Mouse (Mus musculus) heart, postnatal 4 days (tissue): ENCODE results near the gene Exoc3l. TPM values are rescaled to one million over a fixed set of nuclear protein-coding genes. Genes with fewer than 3 reads are reported as not detected.

Experiments
- DNase-seq: peaks from one replicate; pipeline ENCODE4 v3.0.0; 2021
- total RNA-seq, 2 experiments: library from RNA; stranded (reverse); gene quantifications; 2 replicates each; pipeline ENCODE4 v1.2.3; 2021

Gene Exoc3l
- total RNA-seq, 2 experiments from 2014 or later, result 11.2 to 15.6 TPM

- peak; percentile 42 for DNase-seq
These were observed 27.4 kb downstream of the Exoc3l start for GRCm38 (mm10) chr8:105268342-105269074.

DNA sequence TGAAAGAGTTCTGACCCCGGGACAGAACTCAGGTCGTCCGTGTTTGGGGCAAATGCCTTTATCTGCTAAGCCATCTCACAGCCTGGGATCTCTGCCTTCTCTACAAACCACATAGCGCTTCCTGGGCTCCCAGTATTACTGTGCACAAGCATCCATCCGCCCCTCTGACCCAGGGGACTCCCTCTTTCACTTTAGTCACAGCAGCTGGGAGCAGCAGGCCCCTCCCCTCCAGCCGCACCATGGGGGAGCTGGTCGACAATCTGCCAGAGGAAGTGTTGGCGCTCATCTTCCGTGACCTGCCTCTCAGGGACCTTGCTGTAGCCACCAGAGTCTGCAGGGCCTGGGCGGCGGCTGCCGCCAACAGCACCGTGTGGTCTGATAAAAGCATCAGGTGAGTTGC is 29.1 kb downstream of the Exoc3l start:
- no peak for DNase-seq

GRCm38 (mm10) chr8:105265128-105265527 is 30.8 kb downstream of the Exoc3l start:
- no peak for DNase-seq

DNA sequence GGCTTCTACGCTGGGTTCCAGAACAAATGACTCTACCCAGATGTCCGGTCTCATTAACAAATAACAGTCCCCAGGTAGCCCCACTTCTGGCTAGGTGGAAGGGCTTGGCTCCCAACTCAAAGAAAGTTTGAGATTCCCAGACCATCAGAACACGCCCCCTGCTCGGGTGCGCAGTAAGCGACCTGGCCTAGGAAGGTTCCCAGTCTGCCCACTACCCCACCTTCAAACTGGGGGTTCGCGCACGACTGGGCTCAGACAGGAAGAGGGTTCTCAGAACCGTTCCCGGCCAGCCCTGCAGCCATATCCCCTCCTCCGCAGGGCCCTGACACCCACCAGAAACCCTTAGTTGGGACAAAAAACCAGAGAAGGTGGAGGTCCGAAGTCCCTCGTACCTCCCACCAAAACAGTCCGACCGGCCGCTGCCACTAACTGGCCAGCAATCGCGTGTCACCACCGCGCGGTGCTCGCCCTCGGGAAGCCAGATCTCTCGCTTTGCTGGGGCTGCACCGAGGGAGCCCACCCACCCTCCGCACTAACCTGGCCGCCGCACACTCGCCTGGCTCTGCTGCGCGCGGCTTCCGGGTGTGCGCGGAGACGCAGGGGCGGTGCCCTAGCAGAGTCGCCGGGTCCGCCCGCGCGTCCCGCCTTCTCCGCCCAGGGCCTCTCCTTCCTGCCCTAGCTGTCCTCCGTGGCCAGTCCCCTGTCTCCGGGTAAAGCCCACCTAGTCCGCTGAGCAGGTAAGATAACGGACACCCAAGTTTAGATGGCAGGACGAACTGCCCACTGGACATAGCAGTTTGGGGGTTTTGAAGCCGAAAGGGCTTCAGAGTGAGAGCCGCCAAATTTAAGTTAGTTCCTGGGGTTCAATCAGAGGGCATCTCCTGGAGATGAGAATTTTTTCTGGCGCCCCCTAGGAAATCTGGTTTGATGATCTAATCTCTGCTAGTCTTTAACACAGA is 31.6 kb downstream of the Exoc3l start, which contains the start of the genes Tradd and Fbxl8:
Tradd (minus strand) TSS at position 586 of the 959 bp plus-strand sequence.
Fbxl8 (plus strand) TSS at position 625 of the 959 bp plus-strand sequence.
- peak; percentile 74 for DNase-seq

GRCm38 (mm10) chr8:105263244-105263912 is 32.5 kb downstream of the Exoc3l start:
- no peak for DNase-seq

- DNase-seq, result no peak
These were observed 34.4 kb downstream of the Exoc3l start for GRCm38 (mm10) chr8:105261326-105261980.

DNA sequence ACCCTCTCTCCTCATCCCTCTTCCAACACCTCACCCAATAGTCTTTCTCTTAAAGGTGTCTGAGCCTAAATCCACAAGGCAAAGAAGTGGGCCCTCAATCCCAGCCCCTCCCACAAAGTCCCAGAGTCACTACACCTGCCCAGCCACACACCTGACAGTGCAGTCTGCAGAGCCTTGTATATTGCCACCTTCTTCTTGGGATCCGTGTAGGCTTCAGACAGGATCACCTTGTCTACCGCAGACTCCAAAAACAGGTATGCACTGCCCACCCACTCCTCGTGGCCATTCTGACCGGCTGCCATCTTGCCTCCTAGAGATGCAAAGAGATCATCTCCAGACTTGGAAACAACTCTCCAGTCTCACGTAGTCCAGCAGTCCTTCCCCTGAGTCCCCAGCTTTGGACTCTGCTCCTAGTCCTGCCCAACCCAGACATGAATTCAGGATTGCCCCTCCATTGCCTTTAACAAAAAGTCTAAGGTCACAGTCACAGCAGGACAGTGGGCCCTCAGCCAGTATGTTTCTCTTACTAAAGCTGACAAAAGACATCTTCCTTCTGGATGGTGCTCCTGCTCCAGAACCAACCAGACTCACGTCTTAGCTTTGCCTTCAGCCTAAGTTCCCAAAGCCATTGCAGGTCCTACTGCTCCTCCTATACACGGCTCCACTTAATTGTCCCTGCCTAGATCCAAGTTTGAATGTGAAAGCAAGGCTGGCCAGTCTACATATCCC is 35.4 kb downstream of the Exoc3l start:
- no peak for DNase-seq

- peak; percentile 86 for DNase-seq
These were observed 36.1 kb downstream of the Exoc3l start for GRCm38 (mm10) chr8:105259721-105260320.

- no peak for DNase-seq
These were observed 36.8 kb downstream of the Exoc3l start for GRCm38 (mm10) chr8:105258911-105259720.

DNA sequence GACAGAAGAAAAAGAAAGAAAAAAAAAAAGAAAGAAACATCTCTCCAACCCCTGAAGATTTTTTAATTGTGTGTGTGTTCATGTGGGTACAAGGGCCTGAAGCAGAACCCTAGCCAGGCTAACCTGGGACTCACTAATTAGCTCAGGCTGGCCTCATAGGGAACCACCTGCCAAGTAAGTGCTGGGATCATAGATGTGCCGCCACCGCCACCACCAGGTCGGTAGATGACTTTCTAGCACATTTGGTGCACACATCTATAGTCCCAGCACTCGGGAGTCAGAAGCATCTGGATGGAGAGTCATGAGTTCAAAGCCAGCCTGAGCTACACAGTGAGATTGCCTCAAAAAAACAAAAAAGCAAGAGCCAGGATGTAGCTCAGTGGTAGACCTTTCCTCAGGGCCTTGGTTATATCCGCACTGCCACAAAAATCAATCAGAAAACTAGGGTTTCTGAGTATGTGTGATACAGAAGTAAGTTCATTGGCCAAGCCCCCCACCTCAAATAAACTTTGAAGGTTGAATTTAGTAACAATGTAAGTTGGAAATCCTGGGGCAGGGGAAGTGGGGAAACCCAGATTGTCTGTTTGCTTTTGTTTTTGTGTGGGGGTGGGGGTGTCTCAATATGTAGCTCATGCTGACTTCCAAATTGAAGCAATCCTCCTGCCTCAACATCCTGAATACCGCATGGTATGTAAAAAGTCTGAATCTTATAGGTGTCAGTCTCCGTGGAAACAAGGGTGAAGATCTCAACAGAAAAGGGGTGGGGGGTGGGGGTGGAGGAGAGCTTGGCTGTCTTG is 38.4 kb downstream of the Exoc3l start:
- no peak for DNase-seq

- peak; percentile 81 for DNase-seq
These were observed 40.9 kb downstream of the Exoc3l start, which contains the start of gene B3gnt9 for GRCm38 (mm10) chr8:105254966-105255350. Gene B3gnt9 (minus strand): TSS chr8:105255153.

DNA sequence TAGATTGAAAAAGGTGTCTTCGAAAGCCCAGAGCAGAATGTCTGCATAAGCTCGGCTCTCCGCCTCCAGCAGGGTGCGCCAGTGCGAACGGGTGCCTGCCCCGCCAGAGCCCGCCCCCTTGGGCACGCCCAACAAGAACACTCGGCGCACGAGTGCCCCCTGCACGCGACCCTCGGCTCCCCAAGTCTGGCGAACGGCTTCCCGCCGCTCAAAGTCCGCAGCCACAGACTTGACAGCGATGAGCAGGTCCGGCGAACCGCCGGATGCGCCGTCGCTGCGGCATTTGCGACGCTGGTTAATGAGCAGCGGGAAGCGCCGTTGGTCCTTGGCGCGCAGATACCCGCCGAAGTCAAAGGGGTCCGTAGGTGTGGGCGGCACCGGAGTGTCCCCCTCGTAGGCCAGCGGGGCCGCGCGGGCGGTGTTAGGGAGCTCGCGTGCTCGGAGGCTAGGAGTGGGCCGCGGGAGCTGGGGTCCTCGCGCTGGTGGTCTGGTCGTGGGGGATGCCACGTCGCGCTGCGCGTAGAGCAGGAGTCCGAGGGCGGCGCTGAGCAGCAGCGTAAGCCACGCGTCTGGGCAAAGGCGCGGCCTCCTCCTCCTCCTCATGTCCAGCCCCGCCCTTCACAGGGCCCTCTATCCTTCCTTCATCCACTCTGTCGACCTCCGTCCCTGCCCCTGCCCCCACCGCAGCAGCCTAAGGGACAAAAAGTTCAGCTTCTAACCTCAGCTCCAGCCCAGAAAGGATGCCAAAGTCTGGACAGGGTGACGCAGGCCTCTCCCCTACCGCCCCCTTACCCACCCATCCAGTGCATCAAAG is 41.5 kb downstream of the Exoc3l start:
- peak; percentile 94 for DNase-seq

GRCm38 (mm10) chr8:105253766-105254151 is 42.1 kb downstream of the Exoc3l start:
- no peak for DNase-seq

GRCm38 (mm10) chr8:105252680-105253537 is 43.0 kb downstream of the Exoc3l start:
- no peak for DNase-seq

DNA sequence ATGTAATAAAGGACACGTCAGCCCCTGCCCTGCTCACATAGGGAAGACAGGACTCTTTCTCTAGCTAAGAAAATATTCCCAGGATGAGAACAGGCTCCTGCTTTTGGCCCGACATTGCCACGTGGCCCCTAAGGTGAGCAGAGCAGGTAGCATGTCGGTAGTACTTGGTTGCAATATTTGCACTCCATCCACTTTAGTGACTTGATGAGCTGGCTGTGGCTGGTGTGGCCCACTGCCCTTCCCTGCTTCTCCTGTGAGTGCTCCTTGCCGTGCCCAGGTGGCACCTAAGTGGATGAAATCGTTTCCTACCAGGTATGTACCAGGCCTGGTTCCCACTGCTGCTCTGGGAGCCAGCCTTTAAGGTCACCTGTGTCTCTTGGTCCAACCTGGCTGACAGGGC is 43.9 kb downstream of the Exoc3l start:
- DNase-seq, result no peak

DNA sequence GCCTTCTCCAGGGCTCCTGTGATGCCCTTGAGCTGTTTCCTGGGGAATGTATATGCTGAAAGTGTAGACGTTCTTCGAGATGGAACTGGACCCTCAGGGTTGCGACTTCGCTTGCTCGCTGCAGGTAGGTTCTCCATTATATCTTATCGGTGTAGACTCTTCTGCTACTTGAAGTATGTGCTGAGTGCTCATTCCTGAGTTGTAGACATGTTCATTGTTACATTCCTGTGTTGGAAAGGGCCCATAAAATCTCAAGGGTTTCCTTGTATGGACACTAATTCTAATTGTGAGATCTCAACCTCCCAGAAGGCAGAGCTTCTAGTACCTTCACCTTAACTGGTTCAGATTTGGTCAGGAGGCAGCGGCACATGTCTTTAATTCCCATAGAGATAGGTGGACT is 54.9 kb downstream of the Exoc3l start:
- no peak for DNase-seq
